Mouse (Mus musculus) limb, embryonic 14.5 days (tissue): ENCODE results near the gene Epha4. TPM values are rescaled to one million over a fixed set of nuclear protein-coding genes. Genes with fewer than 3 reads are reported as not detected.

ENCODE experiments used
- ATAC-seq: fragments of 200-750 bp; cut with Nextera tagmentation; 2 replicates; pipeline ENCODE4 v1.8.0; 2017; ENCODE audit warnings: low read depth, moderate number of reproducible peaks, moderate TSS enrichment; ENCODE audit not compliant: low FRiP score
- DNase-seq: peaks from one replicate; pipeline ENCODE4 v3.0.0-alpha.2; 2015; ENCODE audit warnings: low spot score
- H3K27ac ChIP-seq: fragments of 300-500 bp; sonication (generic); replicated peaks from 2 replicates; pipeline ENCODE4 v1.5.1; 2014; ENCODE audit warnings: low read depth, mild to moderate bottlenecking, low read length, moderate library complexity, mixed read lengths
- H3K27me3 ChIP-seq: fragments of 300-500 bp; sonication (generic); 2 replicates; pipeline ENCODE4 v1.6.1; 2014; ENCODE audit warnings: low read length, mixed read lengths; ENCODE audit not compliant: control insufficient read depth, insufficient read depth
- H3K36me3 ChIP-seq: fragments of 300-500 bp; sonication (generic); 2 replicates; pipeline ENCODE4 v1.6.1; 2014; ENCODE audit warnings: mild to moderate bottlenecking, low read length, moderate library complexity, mixed read lengths; ENCODE audit not compliant: control insufficient read depth, insufficient read depth
- H3K4me1 ChIP-seq: fragments of 300-500 bp; sonication (generic); 2 replicates; pipeline ENCODE4 v1.6.1; 2014; ENCODE audit warnings: antibody characterized with exemption, low read length, mixed read lengths; ENCODE audit not compliant: control insufficient read depth, insufficient read depth
- H3K4me2 ChIP-seq: fragments of 300-500 bp; sonication (generic); replicated peaks from 2 replicates; pipeline ENCODE4 v1.6.1; 2014; ENCODE audit warnings: low read depth, mild to moderate bottlenecking, low read length, moderate library complexity; ENCODE audit not compliant: severe bottlenecking
- H3K4me3 ChIP-seq: fragments of 300-500 bp; sonication (generic); replicated peaks from 2 replicates; pipeline ENCODE4 v1.5.1; 2014; ENCODE audit warnings: low read length
- H3K9ac ChIP-seq: fragments of 300-500 bp; sonication (generic); 2 replicates; pipeline ENCODE4 v1.6.1; 2014; ENCODE audit warnings: mild to moderate bottlenecking, low read depth, low read length, moderate library complexity; ENCODE audit not compliant: severe bottlenecking
- H3K9me3 ChIP-seq: fragments of 300-500 bp; sonication (generic); 2 replicates; pipeline ENCODE4 v1.6.1; 2016; ENCODE audit warnings: low read length; ENCODE audit not compliant: control insufficient read depth
- POLR2A ChIP-seq: fragments of 200-500 bp; IDR thresholded peaks from 2 replicates; pipeline ENCODE4 v1.8.0; 2012; ENCODE audit warnings: inconsistent platforms, mild to moderate bottlenecking, moderate library complexity, borderline replicate concordance; ENCODE audit not compliant: insufficient read depth, insufficient read length; ENCODE audit errors: extremely low read depth
- WGBS: fragments of 180-500 bp; shearing (Covaris S2); extraction: QIAGEN DNeasy Blood & Tissue Kit; methylation state at CpG from one replicate; pipeline ENCODE4 v1.1.7; 2014; 5-methylcytosine and 5-hydroxymethylcytosine counted together
- microRNA-seq: library from miRNA; unstranded; fragments of <30 nt; microRNA quantifications from one replicate; pipeline ENCODE4, GENCODE M21; 2016
- polyA plus RNA-seq, 2 experiments: library from polyadenylated mRNA; depleted of rRNA in 1 of 2; stranded (reverse) in 1 of 2; unstranded in 1 of 2; fragments of >200 nt; fragmentation: Nextera tagmentation in 1 of 2; extraction: Ambion mirVana in 1 of 2; gene quantifications; 2 replicates each; pipeline versions ENCODE4 v1.2.1 to v1.2.3; 2012 to 2014

Epha4 gene
- polyA plus RNA-seq, 2 experiments = 34.5 to 53.5 TPM

DNA sequence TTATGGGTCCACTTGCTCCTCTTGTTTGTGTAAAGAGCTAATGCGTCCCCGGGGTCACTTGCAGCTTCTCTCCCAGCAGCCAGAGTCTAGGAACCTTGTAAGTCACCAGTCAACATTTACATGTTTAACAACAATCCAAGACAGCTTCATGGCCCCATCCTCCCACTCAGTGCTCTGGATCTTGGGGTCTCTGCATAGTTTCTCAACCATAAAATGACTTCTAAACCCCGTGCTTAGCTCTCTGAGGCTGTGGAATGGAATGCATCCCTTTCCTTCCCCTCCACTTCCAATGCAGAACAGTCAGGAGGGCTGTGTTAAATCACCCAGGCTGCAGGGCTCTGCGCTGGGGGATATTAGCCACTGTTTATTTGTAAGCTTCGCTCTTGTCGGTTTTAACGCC is 178.0 kb downstream of the Epha4 start:
- 45% methylated on average over 7 of the region's 7 CpGs for WGBS
- H3K27me3 ChIP-seq = no peaks in the 10 kb centered on the region
- no peak overlapping the region for H3K27ac ChIP-seq
- no peak for DNase-seq
- H3K36me3 ChIP-seq = no peaks in the 10 kb centered on the region
- no peak overlapping the region for H3K4me2 ChIP-seq
- no peaks in the 10 kb centered on the region for H3K9me3 ChIP-seq
- no peak overlapping the region for H3K9ac ChIP-seq
- peaks cover 10% of the 10 kb centered on the region; the same call in 1 of the 2 replicates for H3K4me1 ChIP-seq
- no peak overlapping the region for H3K4me3 ChIP-seq
- ATAC-seq = no peak
- TF ChIP-seq POLR2A = no peak

DNA sequence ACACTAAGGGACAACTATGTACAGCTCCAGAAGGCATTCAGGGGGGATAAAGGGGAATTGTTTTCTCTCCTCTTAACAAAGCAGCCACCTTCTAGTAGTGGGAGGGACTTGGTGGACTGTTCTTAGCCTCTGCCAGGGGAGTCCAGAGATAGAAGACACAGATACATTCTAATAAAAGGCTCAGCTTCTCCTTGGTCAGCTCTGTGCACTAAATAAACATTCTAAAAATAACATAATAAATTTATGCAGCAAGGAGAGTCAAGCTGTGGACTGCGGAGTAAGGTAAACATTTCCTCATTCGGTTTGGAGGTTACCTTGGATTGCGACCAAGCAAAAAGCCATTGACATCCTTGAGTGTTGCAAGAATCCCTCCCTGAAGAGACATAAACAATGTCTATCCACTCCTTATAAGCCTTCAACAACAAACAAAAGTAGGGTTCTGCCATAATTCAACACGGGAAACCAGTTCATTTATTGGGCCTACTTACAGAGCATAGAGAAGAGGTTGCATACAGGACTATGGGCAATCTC is 196.2 kb downstream of the Epha4 start:
- no peaks in the 10 kb centered on the region for H3K36me3 ChIP-seq
- H3K4me3 ChIP-seq = no peak overlapping the region
- no peak overlapping the region for H3K9ac ChIP-seq
- no peak for TF ChIP-seq POLR2A
- H3K27me3 ChIP-seq = no peaks in the 10 kb centered on the region
- 81% methylated on average over 4 of the region's 4 CpGs for WGBS
- DNase-seq (no peak), ATAC-seq (no peak)
- H3K27ac ChIP-seq = no peak overlapping the region
- H3K4me1 ChIP-seq = peaks cover 3% of the 10 kb centered on the region
- no peak overlapping the region for H3K4me2 ChIP-seq
- H3K9me3 ChIP-seq = no peaks in the 10 kb centered on the region

Small RNA genes lying within 50 kb of the gene (microRNA-seq; reads per million reads assigned to microRNA genes)
- gene Mir6352 = not detected
